Mouse (Mus musculus): Measurements from ENCODE around the gene Gm44965.

The Gm44965 gene

DNA sequence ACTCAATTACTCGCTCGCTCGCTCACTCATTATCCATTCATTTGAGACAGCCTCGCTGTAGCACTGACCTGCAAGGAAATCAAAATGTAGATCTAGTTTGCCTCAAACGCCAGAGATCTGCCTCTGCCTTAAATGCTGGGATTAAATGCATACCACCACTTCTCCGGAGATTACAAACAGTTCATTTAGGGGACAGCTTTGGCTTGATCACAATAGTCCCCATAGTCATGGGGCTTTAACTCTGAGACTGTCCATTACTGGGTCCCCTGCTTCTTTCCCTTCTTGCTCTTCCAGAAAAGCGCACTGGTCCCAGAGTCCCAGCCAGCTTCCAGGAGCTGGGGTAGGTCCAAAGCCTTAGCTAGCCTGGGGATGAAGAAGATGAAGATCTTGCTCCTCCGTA is 32.7 kb downstream of the Gm44965 start, which contains the start of gene AI854703:
Gene AI854703, plus strand, starts transcription at position 301 of the 400 bp plus-strand sequence.
- DNase-seq (ENCODE audit: low spot score), result no peak

DNA sequence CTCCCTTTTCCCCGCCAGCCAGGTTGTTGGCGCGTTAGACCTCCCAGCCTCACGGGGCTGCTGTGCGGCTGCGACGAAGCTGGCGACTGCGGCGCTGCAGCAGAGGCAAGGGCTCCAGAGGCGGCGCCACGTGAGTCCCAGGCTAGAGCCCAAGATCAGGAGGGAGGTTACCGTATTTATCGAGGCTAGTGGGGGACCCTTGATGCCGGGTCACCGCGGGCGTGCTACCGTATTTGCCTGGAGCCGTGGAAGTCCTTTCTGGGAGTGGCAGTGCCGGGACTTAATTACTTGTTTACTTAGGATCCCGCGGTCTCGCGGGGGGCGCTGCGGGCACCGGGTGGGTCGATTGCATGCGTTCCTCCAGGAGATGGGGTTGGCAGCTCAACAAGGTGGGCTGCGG is 33.2 kb downstream of the Gm44965 start:
- DNase-seq (ENCODE audit: low spot score), result peak; percentile 58

DNA sequence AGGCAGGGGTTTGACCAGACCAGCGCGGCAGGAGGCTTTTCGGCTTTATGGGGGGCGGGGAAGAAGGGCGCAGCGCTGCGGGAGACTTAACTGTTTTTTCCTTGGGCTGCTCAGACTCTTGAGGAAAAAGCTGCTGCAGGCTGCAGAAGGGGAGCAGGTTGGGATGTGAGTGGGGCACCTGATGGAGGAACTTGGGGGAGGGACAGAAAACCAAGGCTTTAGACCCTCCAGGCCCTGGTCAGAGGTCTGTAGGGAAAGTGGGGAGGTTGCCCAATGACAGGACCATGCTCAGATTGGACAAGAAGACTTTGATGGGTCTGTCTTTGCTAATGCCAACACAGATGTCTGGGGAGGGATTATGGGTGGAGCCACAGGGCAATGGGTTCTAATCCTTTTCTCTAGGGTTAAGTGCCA is 33.8 kb downstream of the Gm44965 start:
- no peak for DNase-seq (ENCODE audit: low spot score)

DNA sequence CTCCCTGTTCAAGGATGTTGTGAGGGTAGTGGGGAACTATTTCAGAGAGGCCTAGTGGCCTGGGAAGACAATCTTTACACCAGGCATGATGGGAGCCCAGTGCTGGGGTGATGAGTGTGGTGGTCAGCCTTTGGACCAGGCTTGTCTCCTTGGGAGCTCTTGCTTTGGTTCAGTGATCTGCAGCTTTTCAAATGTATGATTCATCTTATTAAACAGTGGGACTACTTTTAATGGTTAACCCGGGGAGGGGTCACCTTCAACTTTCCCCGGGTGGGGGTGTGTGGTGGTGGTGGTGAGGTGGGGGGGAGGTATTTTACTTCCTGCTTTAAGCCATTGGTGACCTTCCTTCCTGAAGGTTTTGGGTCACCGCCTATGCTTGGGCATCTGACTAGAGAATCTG is 34.6 kb downstream of the Gm44965 start:
- no peak for DNase-seq (ENCODE audit: low spot score)

DNA sequence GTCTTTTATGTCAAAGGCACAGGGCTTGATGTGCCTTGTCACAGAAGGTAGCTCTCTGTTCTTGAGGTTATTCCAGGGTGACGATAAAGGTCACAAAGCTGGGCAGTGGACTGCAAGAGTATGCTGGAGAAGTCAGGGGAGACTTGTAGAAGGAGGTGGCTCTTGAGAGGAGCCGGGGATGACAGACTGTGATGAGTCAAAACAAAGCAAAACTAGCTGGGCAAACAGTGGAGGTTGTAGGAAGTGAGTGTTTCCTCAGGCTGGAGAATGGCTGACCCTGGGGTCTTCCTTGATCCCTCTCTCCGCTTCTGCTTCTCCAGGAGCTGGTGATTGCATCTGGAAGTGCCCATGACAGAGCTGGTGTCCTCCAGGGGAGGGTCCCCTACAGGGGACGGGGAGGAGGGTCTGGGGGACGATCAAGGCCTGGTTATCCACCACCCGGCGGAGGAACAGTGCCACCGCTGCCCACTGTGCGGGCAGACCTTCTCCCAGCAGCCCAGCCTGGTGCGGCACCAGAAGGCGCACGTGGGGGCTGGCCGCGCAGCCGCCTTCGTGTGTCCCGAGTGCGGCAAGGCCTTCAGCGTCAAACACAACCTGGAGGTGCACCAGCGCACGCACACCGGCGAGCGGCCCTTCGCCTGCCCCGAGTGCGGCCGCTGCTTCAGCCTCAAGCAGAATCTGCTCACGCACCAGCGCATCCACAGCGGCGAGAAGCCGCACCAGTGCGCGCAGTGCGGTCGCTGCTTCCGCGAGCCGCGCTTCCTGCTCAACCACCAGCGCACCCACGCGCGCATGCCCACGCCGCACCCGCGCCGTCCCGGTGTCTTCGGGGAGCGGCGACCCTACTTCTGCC is 35.3 kb downstream of the Gm44965 start:
- DNase-seq (ENCODE audit: low spot score), result peak; percentile 54

DNA sequence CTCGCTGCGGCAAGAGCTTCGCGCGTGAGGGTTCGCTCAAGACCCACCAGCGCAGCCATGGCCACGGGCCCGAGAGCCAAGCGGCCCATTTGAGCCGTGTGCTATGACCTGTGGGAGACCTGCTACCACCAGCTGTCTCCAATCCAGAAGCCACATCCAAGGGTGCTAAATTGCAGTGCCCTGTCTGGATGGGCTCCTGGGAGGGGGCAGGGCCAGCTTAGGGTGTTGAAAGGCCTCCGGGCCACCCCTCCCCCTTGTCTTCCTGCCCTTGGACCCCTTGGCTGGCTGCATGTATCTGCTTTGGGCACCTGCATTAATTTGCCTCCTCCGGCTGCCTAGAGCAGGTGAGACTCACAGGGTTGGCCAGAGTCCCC is 35.9 kb downstream of the Gm44965 start:
- no peak for DNase-seq (ENCODE audit: low spot score)

DNA sequence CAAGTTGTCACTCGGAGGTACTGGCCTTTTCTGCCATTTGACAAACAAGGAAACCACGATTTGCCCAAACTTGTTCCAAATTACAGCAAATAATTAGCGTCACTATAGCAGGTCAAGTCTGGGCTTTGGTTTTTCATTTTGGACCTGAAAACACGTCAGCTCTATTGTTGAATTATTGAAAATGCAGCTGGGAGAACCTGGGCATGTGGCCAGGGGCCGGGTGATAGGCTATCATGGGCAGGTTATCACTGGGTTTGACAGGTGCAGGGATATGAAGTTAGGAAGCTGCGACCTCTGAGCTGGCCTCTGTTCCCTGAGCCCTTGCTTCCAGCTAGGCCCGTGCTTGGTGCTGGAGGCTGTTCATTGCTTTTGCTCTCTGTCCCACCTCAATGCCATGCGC is 37.1 kb downstream of the Gm44965 start:
- DNase-seq (ENCODE audit: low spot score), result no peak

DNA sequence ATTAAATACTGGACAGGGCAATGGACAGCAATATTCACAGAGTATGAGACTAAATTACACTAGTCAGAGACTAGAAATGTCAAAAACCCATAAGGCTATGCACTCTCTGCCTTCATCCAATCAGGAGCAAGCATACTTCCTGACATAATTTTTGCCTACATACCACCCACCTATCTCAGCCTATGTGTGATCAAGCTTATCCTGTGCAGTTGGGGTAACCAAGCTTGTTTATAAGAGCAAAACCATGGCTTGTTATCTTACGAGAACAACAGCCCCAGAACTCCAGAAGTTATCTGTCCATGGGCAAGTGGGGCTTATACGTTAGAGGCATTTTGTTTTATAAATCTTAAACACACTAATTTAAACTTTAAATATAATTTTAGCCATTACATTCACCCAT is 41.4 kb downstream of the Gm44965 start:
- no peak for DNase-seq (ENCODE audit: low spot score)

DNA sequence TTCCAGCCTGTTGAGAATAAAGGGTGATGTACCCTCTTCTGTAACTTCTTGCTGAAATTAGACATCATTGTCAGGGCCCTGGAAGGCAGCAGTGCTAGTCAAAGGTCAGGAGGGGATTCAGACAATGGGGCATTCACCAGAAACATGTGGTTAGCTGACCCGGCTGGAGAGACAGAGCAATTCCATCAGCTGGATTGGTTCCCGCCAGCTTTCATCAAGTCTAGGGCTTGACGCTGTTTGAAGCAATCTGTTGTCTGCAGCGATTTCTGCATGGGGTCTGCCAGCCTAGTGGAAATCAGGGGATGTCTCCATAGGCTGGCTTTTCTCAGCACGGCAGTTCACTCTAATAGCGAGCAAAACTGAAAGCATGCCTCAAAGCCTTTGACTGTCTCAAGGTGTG is 42.8 kb downstream of the Gm44965 start:
- DNase-seq (ENCODE audit: low spot score), result no peak

DNA sequence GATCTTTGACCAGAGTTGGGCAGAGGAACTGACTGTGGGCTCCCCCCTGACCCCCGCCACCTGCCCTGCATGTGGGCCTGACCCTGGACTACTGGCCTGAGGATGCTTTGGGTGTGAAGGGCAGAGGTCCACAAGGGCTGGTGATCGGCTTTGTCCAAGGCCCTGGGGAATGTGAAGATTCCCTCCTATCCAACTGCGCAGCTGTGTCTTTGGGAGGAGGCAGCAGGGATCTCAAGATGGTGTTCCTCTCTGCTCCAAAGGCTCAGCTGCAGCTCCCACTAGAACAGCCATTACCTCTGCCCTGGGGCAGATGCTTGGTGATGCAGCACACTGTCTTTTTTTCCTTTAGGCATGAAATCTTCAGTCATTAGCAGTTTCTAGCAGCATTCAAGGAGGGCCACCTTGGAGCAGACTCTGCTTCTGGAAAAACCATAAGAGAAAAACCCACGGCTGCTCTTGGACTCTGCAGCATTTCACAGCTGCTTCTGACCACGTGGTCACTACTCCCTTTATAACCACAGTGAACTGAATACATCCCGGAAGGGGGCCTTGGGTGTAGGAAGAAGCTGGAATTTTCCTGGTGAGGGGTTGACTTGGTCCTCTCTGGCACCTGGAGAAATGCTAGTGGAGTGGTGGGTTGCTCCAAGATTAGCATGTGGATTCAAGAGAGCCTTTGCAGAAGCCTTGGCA is 44.2 kb downstream of the Gm44965 start:
- no peak for DNase-seq (ENCODE audit: low spot score)

DNA sequence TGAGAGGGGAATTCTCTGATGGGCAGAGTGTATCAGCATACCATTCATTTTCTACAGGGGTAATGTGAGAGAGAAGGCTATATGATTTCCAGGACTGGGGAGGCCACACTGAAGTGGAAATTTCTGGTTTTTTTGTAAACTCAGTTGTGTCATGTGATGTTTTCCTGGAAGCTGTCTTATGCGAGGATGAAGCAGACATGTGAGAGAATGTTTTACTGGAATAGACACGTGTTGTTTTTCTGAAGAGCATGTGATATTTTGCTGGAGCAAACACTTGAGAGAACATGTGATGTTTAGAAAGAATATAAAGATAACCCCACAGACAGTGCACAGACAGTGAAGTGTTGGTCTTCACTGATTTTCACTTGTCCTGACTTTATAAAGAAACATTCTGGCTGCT is 44.8 kb downstream of the Gm44965 start:
- DNase-seq (ENCODE audit: low spot score), result no peak

DNA sequence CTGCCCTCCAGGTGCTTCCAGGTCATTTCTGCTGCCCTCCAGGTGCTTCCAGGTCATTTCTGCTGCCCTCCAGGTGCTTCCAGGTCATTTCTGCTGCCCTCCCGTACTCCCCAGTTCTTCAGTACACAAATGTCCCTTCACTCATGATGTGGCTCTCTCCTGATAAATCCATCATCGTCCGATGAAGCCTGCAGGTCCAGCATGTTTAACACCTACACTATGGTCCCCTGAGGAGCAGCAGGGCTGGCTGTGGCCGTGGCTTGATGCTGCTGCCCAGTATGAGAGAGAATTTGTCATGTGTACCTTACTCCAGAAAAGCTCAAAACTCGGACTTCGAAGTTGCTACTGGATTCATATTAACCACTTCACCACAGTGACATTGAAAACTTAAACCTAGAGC is 47.6 kb downstream of the Gm44965 start:
- DNase-seq (ENCODE audit: low spot score), result no peak

DNA sequence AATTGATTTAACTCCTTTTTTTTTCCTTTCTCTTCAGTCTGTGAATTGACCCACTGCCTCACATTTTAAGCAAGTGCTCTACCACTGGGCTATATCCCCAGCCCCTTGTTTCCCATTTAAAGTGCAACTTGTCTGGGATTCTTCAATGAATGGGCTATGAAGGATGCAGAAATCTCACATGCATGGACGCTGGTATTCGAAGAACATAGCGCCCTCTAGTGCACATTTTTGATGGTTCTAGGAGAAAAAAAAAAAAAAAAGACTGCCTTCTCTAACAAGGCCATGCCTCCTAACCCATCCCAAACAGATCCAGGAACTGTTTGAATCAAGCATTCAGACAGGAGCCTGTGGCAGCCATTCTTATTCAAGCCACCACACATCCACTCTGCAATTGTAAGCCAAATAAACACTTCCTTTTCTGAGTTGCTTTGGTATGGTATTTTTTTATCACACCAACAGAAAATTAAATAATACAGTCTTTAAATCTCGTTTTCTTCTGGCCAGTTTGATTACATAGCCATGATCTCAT is 49.1 kb downstream of the Gm44965 start:
- DNase-seq (ENCODE audit: low spot score), result no peak

DNA sequence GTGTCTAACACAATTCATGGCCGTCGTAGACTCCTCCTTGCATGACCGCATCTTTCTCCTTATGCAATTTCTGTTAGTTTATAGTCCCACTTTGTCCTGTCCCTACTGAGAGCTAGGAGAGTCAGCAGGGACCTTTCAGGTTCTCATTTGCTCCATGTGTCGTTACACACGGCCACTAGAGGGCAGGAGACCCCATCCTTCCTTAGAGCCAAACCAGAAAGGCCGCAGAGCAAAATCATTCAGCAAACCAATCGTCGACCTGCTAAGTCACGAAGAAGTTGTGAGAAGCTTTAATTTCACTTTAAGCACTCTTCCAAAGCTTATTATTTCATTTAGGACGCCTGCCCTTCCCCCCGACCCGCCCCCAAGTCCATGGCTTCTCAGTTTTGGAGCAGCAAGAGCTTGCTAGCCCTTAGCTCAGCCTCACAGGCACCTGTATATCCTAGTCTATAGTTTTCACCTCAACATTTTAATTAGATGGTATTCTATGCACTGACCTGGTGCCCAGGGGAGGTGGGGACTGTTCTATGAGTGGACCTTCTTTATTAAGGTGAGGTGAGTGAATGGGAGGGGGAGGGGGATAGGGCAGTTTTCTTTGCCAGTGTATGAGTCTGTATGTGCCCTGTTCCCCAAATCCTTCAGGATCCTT is 52.0 kb downstream of the Gm44965 start:
- DNase-seq (ENCODE audit: low spot score), result peak; percentile 71

DNA sequence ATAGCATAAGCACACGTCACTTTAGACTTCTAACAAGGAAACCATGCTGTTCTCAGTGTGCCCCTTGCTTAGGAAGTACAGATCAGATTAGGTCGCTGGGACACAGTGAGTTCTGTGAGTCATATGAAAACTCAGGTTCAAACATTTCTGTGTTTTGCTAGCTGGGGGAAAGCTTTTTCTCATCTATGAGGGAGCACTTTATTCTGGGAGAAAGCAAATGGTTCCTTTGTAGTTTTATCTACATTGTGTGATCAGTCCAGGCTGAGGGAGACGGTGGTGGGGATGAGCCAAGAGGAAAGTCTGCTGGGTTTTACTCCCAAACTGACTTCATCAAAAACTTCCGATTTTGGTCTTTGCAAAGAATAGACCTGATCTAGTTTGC is 52.6 kb downstream of the Gm44965 start:
- no peak for DNase-seq (ENCODE audit: low spot score)

DNA sequence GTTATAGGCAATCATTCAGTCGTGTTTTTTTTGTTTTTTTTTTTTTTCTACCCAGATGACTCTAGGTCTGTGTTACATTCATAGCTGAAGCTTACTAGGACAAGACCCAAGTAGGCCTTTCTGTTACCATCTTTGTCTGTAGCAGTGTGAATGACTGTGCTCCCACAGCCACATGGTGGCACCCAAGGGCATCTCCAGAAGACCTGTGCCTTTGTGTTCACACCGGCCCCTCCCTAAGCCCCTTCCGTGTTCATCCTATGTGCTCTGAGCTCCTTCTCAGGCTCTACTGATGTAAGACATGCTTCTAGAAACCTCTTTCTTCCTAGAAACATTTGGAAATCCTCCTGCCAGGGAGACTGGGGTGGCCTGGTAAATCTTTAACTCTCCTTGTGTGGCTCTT is 53.3 kb downstream of the Gm44965 start, which contains the start of gene Gimap8:
Gene Gimap8, plus strand, starts transcription at position 240 of the 400 bp plus-strand sequence.
- DNase-seq (ENCODE audit: low spot score), result no peak

DNA sequence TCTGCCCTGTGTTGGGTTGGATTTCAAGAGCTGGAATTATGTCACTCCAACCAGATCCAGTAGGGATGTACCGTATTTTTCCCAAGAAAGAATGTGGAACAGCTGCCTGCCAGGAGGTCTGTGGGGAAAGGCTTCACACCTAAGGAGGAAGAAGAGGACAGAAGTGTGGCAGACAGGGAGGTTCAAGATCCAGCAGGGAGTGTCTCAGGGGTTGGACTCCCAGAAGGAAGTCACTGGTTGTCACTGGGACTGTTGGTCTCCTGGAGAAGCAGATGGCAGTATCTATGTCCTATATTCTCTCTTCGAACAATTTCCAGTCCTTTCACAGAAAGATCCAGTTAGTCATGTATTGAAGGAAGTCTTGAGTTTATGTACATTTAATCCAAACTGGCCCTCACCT is 53.9 kb downstream of the Gm44965 start:
- no peak for DNase-seq (ENCODE audit: low spot score)

DNA sequence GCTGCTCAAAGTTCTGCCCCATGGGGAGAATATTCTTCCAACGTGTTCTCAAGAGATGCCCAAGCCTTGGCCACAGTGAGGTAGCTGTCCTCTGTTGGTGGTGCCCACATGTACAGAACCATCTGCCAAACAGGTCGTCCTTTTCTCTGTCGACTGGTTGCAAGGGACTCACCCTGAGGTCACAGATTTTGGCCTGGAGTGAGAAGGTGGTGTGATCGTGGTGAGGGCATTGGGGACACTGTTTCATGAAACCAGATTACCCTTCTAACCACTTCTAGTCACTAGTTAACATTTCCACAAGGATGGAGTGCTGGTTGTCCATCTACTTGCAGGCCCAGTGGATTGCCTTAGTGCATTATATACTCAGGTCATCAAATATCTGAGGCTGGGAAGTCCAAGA is 55.0 kb downstream of the Gm44965 start:
- no peak for DNase-seq (ENCODE audit: low spot score)

DNA sequence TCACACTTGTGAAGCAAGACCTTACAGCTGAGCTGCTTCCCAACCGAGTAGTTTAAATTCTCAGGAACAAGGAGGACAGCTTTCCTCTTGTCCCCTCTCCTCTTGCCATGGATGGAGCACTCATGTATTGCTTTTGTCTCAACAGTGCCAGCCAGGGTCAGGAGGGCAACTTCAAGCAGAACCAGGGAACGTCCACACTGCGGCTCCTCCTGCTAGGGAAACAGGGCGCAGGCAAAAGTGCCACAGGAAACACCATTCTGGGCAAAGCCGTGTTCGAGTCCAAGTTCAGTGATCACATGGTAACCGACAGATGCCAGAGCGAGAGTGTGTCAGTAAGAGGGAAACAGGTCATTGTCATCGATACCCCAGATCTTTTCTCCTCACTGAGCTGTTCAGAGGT is 56.3 kb downstream of the Gm44965 start:
- DNase-seq (ENCODE audit: low spot score), result no peak

DNA sequence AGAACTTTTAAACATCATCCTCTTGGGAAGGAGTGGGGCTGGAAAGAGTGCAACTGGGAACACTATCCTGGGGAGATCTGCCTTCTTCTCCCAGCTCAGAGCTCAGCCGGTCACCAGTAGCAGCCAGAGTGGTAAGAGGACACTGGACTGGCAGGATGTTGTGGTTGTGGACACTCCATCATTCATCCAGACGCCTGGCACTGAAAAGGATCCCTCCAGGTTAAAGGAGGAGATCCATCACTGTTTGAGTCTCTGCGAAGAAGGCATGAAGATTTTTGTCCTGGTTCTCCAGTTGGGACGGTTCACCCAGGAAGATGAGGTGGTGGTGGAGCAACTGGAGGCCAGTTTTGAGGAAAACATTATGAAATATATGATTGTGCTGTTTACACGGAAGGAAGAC is 65.0 kb downstream of the Gm44965 start:
- no peak for DNase-seq (ENCODE audit: low spot score)

DNA sequence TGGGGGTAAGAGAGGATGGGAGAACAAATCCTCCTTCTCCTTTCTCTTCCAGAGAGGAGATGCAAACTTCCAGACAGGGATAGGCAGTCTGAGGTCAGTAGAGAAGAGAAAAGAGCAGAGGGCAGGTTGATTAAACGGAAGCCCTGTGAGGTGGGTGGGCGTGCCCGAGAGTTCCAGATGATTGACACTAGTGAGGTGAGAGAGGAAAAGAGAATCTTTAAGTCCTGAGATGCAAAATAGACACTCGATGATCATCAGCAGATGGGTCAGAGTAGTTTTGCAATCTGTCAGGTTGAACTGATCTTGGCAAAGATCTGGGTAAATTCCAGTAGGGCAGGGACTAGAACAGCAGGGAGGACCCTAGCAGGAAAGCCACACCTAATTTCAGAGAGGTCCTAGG is 71.0 kb downstream of the Gm44965 start:
- no peak for DNase-seq (ENCODE audit: low spot score)

DNA sequence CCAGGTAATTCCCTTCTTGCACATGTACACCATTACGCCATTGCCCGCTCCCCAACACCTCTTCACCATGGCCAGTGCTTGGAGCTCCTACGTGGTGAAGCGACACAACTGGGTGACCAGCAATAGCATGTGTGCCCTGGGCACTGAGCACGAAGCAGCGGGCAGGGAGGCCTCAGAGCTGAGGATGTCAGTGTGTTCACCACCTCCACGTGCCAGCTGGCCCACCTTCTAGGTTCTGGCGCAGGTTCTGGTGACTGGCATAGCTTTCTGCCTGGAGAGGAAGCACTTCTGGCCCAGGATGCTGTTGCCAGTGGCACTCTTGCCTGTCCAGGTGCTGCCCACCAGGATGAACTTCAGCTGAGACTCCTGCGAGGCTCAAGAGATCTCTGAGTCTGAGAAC is 71.7 kb downstream of the Gm44965 start:
- no peak for DNase-seq (ENCODE audit: low spot score)

DNA sequence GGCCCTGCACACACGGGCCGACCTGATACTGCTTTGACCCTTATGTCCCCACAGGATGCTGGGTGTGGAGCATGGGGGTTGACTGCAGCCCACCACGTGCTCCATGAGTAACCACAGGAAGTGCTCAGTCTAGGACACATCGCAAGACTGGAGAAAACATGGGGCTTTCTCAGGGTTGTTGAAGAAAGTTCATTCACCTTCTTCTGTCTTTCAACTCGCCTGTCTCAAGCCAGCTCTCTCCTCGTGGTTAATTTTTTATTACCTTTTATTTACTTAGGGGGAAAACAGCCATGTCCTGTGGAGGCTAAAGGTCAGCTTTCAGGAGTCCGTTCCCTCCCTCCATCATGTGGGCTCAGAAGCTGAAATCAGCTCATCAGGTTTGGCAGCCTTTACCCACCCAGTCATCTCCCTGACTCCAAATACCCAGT is 72.4 kb downstream of the Gm44965 start:
- no peak for DNase-seq (ENCODE audit: low spot score)
